Mouse (Mus musculus): ENCODE measurements at regions not wholly inside any gene's neighbourhood (a gene's known extent, or its start where the extent isn't known, plus 50 kb on each side); places are given as distances from the start of the nearest gene placed in this dataset.
A peak's percentile ranks its signal among the peaks of the same experiment; 100 is the strongest.
"Not testable (repeated sequence)": the region's sequence is repeated elsewhere in the genome, so short reads cannot be mapped to it uniquely, and the experiment has no call there.

DNA sequence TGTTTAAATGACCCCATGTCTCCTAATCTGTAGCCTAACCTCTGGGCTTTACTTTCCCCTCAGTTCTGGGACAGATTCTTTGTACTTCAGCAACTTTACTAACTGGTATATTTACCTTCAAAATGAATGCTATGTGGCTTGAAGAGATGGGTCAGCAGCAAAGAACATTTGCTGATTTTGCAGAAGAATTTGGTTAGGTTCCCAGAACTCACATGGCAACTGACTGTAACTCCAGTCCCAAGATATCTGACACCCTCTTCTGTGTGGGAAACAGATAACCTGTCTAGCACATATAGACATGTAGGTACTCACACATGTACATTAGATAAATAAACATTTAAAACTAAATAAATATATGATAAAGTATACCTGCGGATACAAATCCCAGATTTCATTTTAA is 530.5 kb upstream of the N6amt1 start:
- intact Hi-C loops (cut with DNase I) = no loop called here
- no peak for DNase-seq

DNA sequence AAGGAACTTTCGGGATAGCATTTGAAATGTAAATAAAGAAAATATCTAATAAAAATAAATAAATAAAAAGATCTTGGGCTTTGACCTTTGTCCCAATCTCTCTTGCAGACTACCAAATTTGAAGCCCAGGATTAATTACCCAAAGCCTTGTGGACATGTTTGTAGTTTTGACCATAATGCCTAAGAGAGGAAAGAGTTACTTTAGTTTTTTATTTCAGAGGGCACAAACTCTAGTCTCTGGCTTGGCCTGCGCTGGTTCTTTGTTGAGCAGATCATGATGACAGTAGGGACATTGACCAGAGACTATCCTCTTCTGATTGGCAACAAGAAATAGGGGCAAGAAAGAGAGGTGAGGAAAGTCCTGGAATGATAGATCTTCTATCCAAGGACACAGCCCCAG is 532.4 kb upstream of the N6amt1 start:
- intact Hi-C loops (cut with DNase I) = no loop called here
- DNase-seq = no peak

DNA sequence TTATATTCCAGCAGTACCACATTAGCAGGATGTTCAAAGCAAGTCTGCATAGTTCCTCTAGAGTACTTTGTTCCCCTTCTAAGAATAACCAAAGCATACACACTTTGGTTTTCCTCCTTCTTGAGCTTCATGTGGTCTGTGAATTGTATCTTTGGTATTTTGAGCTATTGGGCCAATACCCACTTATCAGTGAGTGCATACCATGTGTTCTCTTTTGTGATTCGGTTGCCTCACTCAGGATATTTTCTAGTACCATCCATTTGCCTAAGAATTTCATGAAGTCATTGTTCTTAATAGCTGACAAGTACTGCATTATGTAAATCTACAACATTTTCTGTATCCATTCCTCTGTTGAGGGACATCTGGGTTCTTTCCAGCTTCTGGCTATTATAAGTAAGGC is 535.3 kb upstream of the N6amt1 start:
- DNase-seq; intact Hi-C loops (cut with DNase I): not testable (repeated sequence)

DNA sequence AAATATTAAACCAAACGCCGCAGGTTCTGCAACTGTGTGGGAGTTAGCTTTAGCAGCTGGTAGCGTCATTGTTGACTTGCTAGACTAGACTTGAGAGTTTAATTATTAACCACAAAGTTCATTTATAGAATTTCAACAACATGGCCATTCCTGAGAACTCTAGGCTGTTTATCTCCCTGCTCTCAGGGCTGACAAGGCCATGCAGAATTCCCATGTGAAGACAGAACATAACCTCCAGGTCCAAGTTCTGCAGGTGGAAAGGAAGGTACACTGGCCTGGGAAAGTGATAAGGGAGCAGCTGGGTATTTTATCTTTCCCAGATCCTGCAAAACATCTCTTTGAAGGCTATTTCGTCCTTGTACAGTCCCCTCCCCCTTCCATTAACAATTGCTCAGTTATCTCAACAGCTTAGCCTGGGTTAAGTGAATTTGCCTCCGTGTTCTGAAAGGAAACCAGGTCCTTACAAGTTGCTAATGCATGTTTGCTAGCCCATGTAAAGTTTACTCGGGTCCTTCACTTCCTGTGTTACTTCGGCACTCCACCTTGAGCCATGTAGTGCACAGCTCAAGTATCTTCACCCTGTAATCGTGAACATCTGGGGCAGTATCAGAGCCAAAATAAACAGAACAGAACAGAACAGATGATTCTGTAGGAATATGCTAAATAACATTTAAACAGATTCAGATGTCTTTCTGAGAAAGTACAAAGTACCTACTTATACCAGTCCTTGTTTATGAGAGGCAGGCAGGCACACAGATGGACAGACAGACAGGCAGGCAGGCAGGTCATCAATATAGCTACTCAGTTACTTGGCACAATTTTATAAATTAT is 537.0 kb upstream of the N6amt1 start:
- no peak for DNase-seq
- intact Hi-C loops (cut with DNase I) = no loop called here

DNA sequence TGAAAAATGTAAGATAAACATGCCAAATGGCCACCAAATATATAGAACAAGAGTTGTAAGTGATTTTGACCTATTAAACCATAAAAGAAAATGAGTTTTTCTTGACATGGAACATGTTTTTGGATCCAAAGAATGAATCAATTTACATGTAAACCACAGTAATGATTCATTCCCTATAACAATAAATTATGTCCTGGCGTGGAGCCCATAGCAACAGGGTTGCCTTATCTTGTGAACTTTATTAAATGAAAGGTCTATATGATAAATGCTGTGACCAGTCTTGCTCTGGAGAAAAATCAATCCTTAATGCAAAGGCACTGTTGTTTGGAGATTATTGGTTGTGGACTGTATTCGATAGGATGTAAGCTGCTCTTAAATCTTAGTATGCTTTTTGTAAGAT is 538.0 kb upstream of the N6amt1 start:
- intact Hi-C loops (cut with DNase I) = no loop called here
- no peak for DNase-seq

DNA sequence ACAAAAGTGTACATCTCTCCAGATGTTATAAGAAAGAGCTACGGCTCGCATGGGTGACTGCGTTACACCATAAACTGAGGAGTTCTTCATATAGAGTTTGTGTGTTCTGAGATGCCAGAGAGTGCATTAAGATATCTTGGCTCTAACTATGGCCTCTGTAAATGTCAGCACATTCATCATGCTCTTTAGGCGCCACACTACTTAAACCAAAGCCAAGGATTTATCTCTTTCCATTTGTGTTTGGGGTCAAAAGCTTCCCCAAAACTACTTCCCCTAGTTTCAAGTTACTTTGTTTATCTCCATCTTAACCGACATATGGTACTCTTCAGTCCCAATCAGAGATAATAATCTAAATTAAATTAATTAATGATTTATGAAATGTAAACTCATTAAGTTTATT is 541.3 kb upstream of the N6amt1 start:
- DNase-seq = no peak
- intact Hi-C loops (cut with DNase I) = no loop called here

DNA sequence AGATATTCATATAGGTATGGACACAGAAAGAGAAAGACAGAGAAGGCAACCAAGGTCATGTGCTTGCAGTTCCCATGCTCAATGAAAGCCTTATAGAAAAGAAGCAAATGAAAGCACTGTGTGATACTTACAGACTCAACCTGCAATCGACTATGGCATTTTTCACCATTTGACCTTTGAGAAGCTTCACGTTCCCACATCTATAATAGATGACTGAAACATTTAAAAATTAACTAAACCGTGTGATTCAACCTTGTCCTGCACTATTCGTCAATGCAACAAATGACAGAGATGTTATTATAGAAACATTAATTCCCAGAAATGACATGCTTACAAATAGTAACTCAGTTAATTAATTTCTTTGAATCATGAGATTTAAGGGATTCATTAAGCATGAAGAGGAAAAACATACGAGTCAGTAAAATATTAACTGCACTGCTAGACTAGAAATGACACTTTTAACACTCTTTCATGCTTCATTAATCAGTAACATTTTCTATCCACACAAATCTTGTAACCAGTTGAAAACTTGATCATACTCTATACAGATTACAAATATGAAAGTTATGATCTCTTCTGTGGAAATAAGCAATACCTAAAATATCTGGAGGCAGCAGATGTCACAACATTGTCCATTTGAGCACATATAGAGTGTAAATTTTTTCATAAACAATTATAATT is 545.2 kb upstream of the N6amt1 start:
- DNase-seq = no peak
- intact Hi-C loops (cut with DNase I) = no loop called here

DNA sequence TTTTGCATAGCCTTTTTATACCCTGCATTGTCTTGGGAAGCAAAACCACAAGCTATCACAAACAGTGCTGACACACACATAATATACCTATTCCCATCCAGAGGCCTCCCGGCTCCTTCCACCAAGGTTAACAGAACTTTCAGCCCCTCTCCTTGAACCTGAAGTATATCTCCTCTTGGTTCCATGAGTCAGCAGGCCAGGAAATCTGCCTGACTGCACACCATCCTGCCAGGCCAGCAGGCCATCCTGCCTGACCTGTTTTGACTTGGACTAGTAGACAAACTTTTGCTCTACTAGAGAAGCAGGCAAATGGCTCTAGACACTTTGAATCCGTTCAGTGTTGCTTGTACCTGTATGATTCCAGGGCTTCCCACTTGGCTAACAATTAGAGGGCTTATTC is 547.6 kb upstream of the N6amt1 start:
- intact Hi-C loops (cut with DNase I) = no loop called here
- no peak for DNase-seq

DNA sequence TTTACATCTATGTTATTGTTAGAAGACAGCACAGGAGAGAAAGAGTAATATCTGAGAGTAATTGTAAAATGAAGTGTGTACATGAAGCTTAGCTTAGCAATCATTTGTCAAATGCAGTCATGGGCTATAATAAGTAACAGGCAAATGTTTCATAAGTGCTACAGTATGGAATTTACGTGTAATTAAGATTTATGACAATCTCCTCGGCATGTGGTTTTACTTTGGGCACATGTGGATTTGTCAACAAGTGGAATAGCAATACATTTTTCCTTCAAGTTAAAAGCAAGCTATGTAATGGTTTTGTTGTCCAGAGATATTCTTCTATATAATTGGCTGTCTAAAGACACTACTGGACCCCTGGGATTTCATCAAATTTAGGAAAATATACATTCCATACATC is 577.9 kb upstream of the N6amt1 start:
- no peak for DNase-seq
- intact Hi-C loops (cut with DNase I) = no loop called here

DNA sequence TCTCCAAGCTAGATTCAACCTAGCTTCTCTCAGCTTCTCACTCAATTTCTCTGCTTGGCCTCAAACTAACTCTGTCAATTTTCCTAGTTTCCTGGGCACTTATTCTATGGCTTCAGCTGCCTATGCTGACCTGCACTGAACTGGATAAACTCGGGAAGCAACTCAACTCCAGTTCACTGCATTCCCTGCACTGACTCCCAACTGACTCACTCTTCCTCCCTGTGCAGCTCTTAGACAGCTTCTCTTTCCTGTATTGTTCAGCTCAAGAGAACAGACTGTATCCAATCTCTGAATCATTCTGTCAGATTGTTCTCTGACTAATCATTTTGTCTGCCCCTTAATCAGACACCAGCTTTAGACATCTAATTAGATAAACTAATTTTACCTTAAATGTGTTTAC is 581.4 kb upstream of the N6amt1 start:
- intact Hi-C loops (cut with DNase I) = no loop called here
- no peak for DNase-seq

DNA sequence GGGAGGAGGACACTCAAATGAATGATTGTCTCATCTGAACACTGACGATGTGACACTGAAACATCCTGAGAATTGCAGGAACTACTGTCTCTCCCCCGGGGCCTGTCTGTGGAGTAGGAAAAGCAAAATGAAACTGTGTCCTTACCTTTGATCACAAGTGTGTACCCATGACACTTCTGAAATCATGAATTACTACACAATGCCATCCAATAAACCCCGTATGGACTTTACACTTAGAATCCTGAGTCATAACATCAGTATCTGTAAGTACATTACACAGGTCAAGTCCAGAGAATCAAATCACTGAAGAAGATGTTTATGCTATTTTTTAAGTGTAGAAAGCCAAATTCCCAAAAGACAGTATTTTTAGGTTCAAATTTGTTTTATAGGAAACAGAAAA is 585.1 kb upstream of the N6amt1 start:
- intact Hi-C loops (cut with DNase I) = loop anchor here (5.0 kb wide), 2 partner anchors 113 to 967 kb away; partner anchors contain the start of gene Adamts1
- DNase-seq = no peak

DNA sequence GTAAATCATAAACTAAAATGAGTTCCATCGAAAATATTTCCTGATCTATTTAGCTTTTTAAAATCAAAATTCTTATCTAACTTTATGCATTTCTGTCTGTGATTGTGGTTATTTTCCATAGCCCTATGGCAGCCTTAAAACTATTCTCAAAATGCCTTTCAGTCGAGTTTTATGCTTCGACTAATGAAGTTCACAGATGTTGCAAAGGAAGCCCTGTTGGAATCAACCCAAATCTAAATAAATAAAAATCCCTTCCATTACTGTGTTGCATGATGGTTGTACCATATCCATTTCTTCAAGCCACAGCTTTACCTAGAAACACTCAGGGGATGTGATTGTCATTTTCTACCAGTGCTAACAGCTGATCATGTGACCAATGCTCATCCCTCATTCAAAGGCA is 585.6 kb upstream of the N6amt1 start:
- intact Hi-C loops (cut with DNase I) = loop anchor here (5.0 kb wide), 2 partner anchors 114 to 966 kb away; partner anchors contain the start of gene Adamts1
- DNase-seq = peak in 1 of 2 experiments; percentile 2

DNA sequence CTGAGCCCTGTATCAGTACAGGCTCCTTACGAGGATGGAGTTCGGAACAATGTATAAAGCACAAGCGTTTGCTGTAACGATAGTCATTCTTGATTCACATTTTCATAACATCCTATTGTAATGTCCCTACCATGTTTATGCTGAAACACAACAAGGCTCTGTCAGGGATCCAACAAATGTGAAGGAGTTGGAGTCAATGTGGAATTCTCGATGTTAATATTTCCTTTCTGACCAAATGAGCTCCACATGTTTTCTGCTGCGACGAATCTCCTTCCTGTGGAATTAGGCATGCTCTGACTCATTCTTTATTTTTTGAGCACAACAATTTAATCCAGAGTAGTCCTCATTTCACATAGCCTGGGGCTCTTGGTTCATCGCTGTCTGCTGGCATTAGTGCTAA is 588.0 kb upstream of the N6amt1 start:
- intact Hi-C loops (cut with DNase I) = loop anchor here (5.0 kb wide), 2 partner anchors 116 to 964 kb away; partner anchors contain the start of gene Adamts1

DNA sequence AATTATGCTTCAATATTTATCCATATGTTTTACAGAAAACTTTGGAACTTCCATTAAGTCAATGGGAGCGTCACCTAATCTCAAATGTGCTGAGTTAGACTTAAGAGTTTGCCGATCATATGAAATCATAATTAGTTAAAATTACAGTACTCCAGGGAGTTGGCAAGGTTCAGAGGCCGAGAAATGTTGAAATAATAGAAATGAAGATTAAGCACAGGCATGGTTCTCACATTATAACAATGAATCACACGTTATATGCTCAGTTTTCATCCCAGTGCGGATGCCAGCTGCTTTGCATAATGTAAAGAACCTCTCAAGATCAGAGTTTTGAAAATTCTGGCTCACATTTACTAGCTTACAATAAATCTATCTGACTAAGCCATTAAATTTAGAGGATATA is 612.7 kb upstream of the N6amt1 start:
- intact Hi-C loops (cut with DNase I) = no loop called here
- no peak for DNase-seq

More for the DNA sequence above, 588.0 kb upstream of the N6amt1 start:
- peak; percentile 9 to 29 for DNase-seq

DNA sequence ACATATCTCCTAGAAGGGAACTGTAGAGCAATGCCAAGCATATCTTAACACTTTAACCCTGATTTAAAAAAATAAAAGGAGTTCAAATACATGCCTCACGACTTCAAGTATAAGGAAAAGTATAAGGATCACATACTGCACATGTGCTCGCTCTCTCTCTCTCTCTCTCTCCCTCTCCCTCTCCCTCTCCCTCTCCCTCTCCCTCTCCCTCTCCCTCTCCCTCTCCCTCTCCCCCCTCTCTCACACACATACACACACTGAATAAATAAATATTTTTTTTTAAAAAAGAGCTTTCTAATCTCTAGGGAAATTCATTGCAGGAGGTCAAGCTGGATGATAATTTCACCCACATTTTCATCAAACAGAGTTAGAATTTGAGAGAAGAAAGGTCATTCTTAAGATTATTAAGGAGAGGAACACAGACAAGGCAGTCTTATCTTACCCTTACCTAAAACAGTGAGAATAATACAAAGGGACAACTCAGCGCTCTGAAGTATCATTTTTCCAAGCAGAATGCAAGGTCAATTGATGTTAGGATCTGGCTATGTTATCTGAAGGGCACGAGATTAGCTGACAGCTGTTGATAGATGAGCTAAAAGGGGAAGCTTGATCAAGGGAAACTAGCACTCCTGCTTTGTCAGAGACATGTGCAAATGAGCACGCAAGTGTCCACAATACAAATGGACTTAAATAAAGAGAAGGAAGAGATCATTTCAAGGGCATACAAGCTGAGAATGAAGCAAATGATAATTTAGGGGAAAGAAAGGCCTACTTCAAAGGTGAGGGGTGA is 634.8 kb upstream of the N6amt1 start:
- intact Hi-C loops (cut with DNase I) = no loop called here
- no peak for DNase-seq

DNA sequence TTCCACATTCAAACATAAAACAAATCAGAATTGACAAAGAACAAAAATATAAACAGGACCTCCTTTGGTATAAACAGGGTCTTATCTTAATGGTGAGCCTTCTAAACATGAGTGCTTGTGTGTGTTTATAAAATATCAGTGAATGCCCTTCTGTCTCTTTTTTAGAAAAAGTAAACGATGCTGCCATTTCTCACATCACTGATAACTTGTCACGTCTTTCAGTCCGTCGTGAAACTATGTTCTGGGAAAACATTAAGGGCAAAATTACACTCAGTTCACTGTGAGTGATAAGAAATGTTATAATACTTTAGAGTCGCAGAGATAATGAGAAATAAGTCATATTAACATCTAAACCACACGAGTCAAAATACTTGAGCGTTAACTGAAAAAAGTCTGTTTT is 635.6 kb upstream of the N6amt1 start:
- no peak for DNase-seq
- intact Hi-C loops (cut with DNase I) = no loop called here

DNA sequence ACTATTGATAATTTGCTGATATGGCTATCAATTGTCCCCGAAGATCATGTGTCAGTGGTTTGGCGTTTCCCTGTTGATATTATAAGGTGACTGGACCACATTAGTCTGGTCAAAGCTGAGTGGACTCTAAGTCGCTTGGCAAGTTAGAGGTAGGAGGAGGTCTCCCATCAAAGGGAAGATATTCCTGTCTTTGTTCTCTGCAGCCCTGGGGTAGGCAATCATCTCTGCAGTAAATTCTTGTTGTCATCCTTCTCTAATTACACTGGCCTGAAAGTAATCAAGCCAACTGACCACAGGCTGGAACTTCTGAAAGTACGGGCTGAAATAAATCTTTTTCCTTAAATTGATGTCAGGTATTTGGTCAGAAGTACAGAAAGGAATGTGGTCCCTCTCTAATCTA is 652.3 kb upstream of the N6amt1 start:
- DNase-seq = no peak
- intact Hi-C loops (cut with DNase I) = no loop called here

DNA sequence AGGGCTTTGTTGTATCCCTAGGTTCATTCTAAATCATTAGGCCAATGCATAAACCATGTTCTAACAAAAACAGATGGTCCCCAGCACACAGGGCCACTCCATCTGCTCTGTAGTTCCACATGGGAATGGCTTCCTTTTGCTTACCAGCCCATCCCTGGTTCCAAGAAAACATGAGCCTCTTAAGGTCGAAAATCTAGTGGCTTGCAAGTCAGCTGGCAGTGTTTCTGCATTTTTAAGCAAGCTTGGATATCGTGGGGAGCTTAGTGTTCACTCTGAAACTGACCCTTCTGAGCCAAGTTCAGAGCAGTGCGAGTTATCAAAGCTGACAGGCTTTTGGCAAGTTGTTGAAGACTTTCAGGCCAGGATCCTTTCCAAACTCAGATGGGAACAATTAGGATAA is 659.5 kb upstream of the N6amt1 start:
- DNase-seq = peak; percentile 78 to 81
- intact Hi-C loops (cut with DNase I) = no loop called here

DNA sequence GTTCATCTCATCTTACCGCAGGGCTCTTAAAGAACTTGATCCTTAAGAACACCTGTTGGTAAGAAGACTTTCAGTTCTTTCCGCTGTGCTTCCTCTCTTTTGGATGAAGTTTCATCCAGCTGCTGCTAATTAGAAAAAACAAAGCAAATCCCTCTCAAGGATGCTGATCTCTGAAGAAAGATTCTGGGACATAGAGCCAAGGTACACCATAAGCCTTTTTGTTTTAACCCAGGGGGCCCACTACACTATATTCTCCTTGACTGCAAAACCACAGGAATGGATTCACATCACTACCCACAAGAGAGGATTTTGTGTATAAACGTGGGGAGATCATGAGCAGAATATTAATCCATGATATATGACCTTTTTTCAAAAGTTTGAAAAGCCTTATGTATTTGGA is 694.8 kb upstream of the N6amt1 start:
- no peak for DNase-seq
- intact Hi-C loops (cut with DNase I) = no loop called here

DNA sequence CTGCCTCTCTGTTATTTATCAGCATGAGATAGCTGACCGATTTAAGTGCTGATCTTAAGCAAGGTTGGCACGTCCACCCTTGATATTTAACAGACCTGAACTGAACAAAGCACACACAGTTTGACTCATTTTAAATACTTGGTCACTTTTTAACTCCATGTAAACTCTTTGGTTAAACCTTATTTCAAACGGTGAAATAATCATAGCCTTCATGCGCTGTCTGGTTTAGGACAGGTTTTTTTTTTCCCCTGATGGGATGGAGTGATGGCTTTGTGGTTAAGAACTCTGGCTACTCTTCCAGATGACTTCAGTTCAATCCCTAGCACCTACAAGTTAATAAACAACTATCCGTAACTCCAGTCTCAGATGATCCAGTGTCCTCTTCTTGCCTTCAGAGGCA is 706.7 kb upstream of the N6amt1 start:
- intact Hi-C loops (cut with DNase I) = loop anchor here (5.0 kb wide), 2 partner anchors 330 to 745 kb away; no protein-coding TSS in a partner anchor
- DNase-seq = no peak

DNA sequence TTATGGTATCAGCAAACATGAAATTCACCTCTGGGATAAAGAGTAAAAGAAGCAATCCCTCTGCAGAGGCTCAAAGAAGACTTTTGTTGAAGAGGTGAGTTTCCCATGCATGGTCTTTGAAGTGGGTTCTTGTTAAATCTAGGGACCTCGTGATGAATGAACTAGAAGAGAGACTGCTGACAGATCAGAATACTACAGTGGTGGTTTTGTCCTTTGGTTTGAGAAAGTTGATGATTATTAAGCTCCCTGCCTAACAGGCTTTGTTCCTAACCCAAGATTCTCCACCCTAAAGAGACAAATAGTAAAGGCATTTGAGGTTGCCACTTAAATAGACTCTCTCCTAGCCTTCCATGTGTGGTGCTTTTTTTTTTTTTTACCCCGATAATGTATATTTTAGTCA is 707.2 kb upstream of the N6amt1 start:
- intact Hi-C loops (cut with DNase I) = loop anchor here (5.0 kb wide), 2 partner anchors 329 to 746 kb away; no protein-coding TSS in a partner anchor
- no peak for DNase-seq
